Mouse (Mus musculus) ES-E14 (cell line): Measurements from ENCODE around the gene Ube2g2.

Experiments used
- CHD2 ChIP-seq: IDR thresholded peaks from 2 replicates; pipeline ENCODE4 v1.6.1; 2014; ENCODE audit warnings: mild to moderate bottlenecking, low read depth, low read length, inconsistent platforms
- HCFC1 ChIP-seq: IDR thresholded peaks from 2 replicates; pipeline ENCODE4 v1.6.1; 2012; ENCODE audit warnings: low read length, inconsistent platforms, borderline replicate concordance; ENCODE audit not compliant: insufficient read depth
- MAFK ChIP-seq: IDR thresholded peaks from 2 replicates; pipeline ENCODE4 v1.6.1; 2014; ENCODE audit warnings: mild to moderate bottlenecking, low read depth, low read length, inconsistent platforms; ENCODE audit not compliant: insufficient read depth
- ZC3H11A ChIP-seq: IDR thresholded peaks from 2 replicates; pipeline ENCODE4 v1.6.1; 2012; ENCODE audit warnings: low read depth, mild to moderate bottlenecking, inconsistent platforms, low read length, borderline replicate concordance
- ZNF384 ChIP-seq: IDR thresholded peaks from 2 replicates; pipeline ENCODE4 v1.6.1; 2012; ENCODE audit warnings: low read depth, low read length, inconsistent platforms

DNA sequence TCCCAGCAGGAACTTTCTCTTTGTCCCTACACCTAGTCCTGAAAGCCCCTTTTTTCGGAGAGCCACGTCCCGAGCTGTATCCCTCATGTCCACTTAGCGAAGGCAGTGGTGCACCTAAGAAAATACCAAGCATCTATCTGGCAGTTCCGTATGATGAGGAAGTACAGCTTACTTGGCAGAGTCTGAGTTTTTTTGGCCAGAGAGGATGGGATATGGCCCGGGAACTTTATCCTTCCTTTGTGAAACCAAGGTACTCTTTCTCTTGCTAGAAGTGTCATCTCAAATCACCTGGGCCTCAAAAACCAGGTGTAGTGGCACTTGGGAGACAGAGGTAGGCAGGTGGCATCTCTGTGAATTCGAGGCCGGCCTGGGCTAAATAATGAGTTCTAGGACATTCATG lies 529 bp upstream of the Ube2g2 start:
- no peak for TF ChIP-seq ZNF384
- TF ChIP-seq MAFK = no peak
- TF ChIP-seq ZC3H11A = no peak
- TF ChIP-seq HCFC1 = no peak
- TF ChIP-seq CHD2 = no peak
